Mouse (Mus musculus): ENCODE data around the gene Zbed4.
"Not testable (repeated sequence)": the region's sequence is repeated elsewhere in the genome, so short reads cannot be mapped to it uniquely, and the experiment has no call there.

DNA sequence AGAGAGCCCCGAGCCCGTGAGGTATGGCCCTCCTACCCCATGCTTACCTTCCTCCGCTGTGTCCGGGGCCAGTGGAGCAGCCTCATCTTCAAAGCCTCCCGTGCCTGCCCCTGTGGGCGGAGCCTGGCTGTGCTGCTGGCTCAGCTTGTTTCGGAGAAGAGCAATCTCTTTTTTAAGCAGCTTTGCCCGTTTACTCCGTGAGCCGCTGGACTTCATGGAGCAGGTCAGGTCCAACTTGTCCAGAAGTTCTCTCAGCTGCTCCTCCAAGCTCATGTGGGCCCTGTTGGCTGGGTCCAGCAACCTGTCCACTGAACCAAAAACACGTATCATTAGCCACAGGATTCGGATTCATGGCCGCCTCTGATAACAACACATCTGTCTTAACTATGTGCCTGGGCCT, 44.5 kb upstream of the Zbed4 start:
- not testable (repeated sequence) for TF ChIP-seq GATA1, TAL1 (IDR thresholded peaks at IDR 0.05; ENCODE audit: low read length)
